Mouse (Mus musculus) liver, postnatal 0 days (tissue): ENCODE results near the gene Edn2. TPM values are rescaled to one million over a fixed set of nuclear protein-coding genes. Genes with fewer than 3 reads are reported as not detected.

ENCODE experiments used
- ATAC-seq: fragments of 200-750 bp; cut with Nextera tagmentation; 2 replicates; pipeline ENCODE4 v1.8.0; 2017; ENCODE audit warnings: mild to moderate bottlenecking, moderate library complexity
- DNase-seq: peaks from one replicate; pipeline ENCODE4 v3.0.0-alpha.2; 2016
- H3K27ac ChIP-seq: fragments of 300-500 bp; sonication (generic); 2 replicates; pipeline ENCODE4 v1.5.1; 2014; ENCODE audit warnings: antibody characterized with exemption, moderate library complexity, mild to moderate bottlenecking, low read depth
- H3K27me3 ChIP-seq: fragments of 300-500 bp; sonication (generic); 2 replicates; pipeline ENCODE4 v1.6.1; 2014; ENCODE audit warnings: low read length, control low read depth, mixed read lengths; ENCODE audit not compliant: insufficient read depth
- H3K36me3 ChIP-seq: fragments of 300-500 bp; sonication (generic); replicated peaks from 2 replicates; pipeline ENCODE4 v1.6.1; 2014; ENCODE audit warnings: mild to moderate bottlenecking, control low read depth, low read length, moderate library complexity, mixed read lengths; ENCODE audit not compliant: insufficient read depth
- H3K4me1 ChIP-seq: fragments of 300-500 bp; sonication (generic); 2 replicates; pipeline ENCODE4 v1.6.1; 2014; ENCODE audit warnings: antibody characterized with exemption, mild to moderate bottlenecking, control low read depth; ENCODE audit not compliant: insufficient read depth
- H3K4me2 ChIP-seq: fragments of 300-500 bp; sonication (generic); 2 replicates; pipeline ENCODE4 v1.6.1; 2014; ENCODE audit warnings: low read depth, mild to moderate bottlenecking, low read length, moderate library complexity, mixed read lengths
- H3K4me3 ChIP-seq: fragments of 300-500 bp; sonication (generic); 2 replicates; pipeline ENCODE4 v1.5.1; 2014; ENCODE audit warnings: low read depth, low read length
- H3K9ac ChIP-seq: fragments of 300-500 bp; sonication (generic); replicated peaks from 2 replicates; pipeline ENCODE4 v1.6.1; 2014; ENCODE audit warnings: mild to moderate bottlenecking, moderate library complexity
- H3K9me3 ChIP-seq: fragments of 300-500 bp; sonication (generic); 2 replicates; pipeline ENCODE4 v1.6.1; 2016; ENCODE audit warnings: mild to moderate bottlenecking, control low read depth, low read length, mixed read lengths
- CTCF ChIP-seq: sonication (generic); IDR thresholded peaks from 2 replicates; pipeline ENCODE4 v1.5.1; 2016; ENCODE audit warnings: antibody characterized with exemption, low read depth
- EP300 ChIP-seq: IDR thresholded peaks from 2 replicates; pipeline ENCODE4 v1.6.1; 2016; ENCODE audit warnings: antibody characterized with exemption, low read depth, mild to moderate bottlenecking
- WGBS: fragments of 180-500 bp; shearing (Covaris S2); extraction: QIAGEN DNeasy Blood & Tissue Kit; methylation state at CpG from one replicate; pipeline ENCODE4 v1.1.7; 2014; ENCODE audit not compliant: insufficient replicate concordance; 5-methylcytosine and 5-hydroxymethylcytosine counted together
- polyA plus RNA-seq: library from polyadenylated mRNA; unstranded; fragments of >200 nt; fragmentation: Nextera tagmentation; extraction: Ambion mirVana; gene quantifications from 2 replicates; pipeline ENCODE4 v1.2.1, GENCODE M21; 2015

The Edn2 gene
- polyA plus RNA-seq, 1 experiment from 2014 or later = 0.07 TPM

- H3K4me3 ChIP-seq = no peak overlapping the region
- WGBS = 75% methylated on average over 7 of the region's 7 CpGs
- no peak overlapping the region for H3K4me2 ChIP-seq
- no peaks in the 10 kb centered on the region for H3K9me3 ChIP-seq
- no peak for ATAC-seq
- no peaks in the 10 kb centered on the region for H3K36me3 ChIP-seq
- H3K27ac ChIP-seq = no peak overlapping the region
- H3K9ac ChIP-seq = no peak overlapping the region
- no peak for DNase-seq
- TF ChIP-seq EP300 = no peak
- no peak for TF ChIP-seq CTCF
- no peaks in the 10 kb centered on the region for H3K27me3 ChIP-seq
- 0 out of 2 replicates have a peak, but pooled peaks cover 3% of the 10 kb centered on the region for H3K4me1 ChIP-seq
These were observed 39.7 kb downstream of the Edn2 start for GRCm38 (mm10) chr4:120200551-120201266.

GRCm38 (mm10) chr4:120204357-120204942 is 43.4 kb downstream of the Edn2 start:
- no peak overlapping the region for H3K4me2 ChIP-seq
- H3K27me3 ChIP-seq = no peaks in the 10 kb centered on the region
- no peaks in the 10 kb centered on the region for H3K36me3 ChIP-seq
- no peak for TF ChIP-seq CTCF
- H3K27ac ChIP-seq = no peak overlapping the region
- 39% methylated on average over 9 of the region's 9 CpGs for WGBS
- H3K4me3 ChIP-seq = no peak overlapping the region
- H3K4me1 ChIP-seq = 0 out of 2 replicates have a peak, but pooled peaks cover 3% of the 10 kb centered on the region
- ATAC-seq = no peak
- no peaks in the 10 kb centered on the region for H3K9me3 ChIP-seq
- DNase-seq = no peak
- H3K9ac ChIP-seq = no peak overlapping the region

- Histone ChIP-seq H3K27ac (no peak overlapping the region), H3K9ac (no peak overlapping the region), H3K9me3 (no peaks in the 10 kb centered on the region), H3K4me2 (no peak overlapping the region), H3K4me1 (0 out of 2 replicates have a peak, but pooled peaks cover 3% of the 10 kb centered on the region), H3K36me3 (no peaks in the 10 kb centered on the region), H3K4me3 (no peak overlapping the region), H3K27me3 (no peaks in the 10 kb centered on the region)
- TF ChIP-seq EP300 (no peak), CTCF (no peak)
- ATAC-seq = no peak
- DNase-seq = no peak
- WGBS = 73% methylated on average over 6 of the region's 6 CpGs
These were observed 45.5 kb downstream of the Edn2 start for GRCm38 (mm10) chr4:120206471-120206891.

GRCm38 (mm10) chr4:120212080-120212479 is 51.1 kb downstream of the Edn2 start:
- H3K9me3 ChIP-seq = no peaks in the 10 kb centered on the region
- H3K4me1 ChIP-seq = no peaks in the 10 kb centered on the region
- H3K9ac ChIP-seq = no peak overlapping the region
- DNase-seq (no peak), ATAC-seq (no peak)
- H3K36me3 ChIP-seq = no peaks in the 10 kb centered on the region
- no peak overlapping the region for H3K4me2 ChIP-seq
- no peak overlapping the region for H3K27ac ChIP-seq
- no peaks in the 10 kb centered on the region for H3K27me3 ChIP-seq
- WGBS = 60% methylated on average over 6 of the region's 6 CpGs
- TF ChIP-seq EP300 (no peak), CTCF (no peak)
- H3K4me3 ChIP-seq = no peak overlapping the region

- Histone ChIP-seq H3K9ac (no peak overlapping the region), H3K4me1 (no peaks in the 10 kb centered on the region), H3K9me3 (no peaks in the 10 kb centered on the region), H3K4me3 (no peak overlapping the region), H3K4me2 (no peak overlapping the region), H3K27me3 (no peaks in the 10 kb centered on the region), H3K27ac (no peak overlapping the region), H3K36me3 (no peaks in the 10 kb centered on the region)
- 44% methylated on average over 3 of the region's 3 CpGs for WGBS
- TF ChIP-seq EP300 (no peak), CTCF (no peak)
- no peak for DNase-seq
- no peak for ATAC-seq
These were observed 51.8 kb downstream of the Edn2 start for GRCm38 (mm10) chr4:120212812-120213211.

- peak; percentile 46 for DNase-seq
- TF ChIP-seq EP300 (no peak), CTCF (peak; percentile 52)
- no peaks in the 10 kb centered on the region for H3K27me3 ChIP-seq
- no peak overlapping the region for H3K27ac ChIP-seq
- H3K4me3 ChIP-seq = no peak overlapping the region
- H3K36me3 ChIP-seq = no peaks in the 10 kb centered on the region
- H3K9ac ChIP-seq = no peak overlapping the region
- H3K4me1 ChIP-seq = no peaks in the 10 kb centered on the region
- ATAC-seq = no peak
- no peak overlapping the region for H3K4me2 ChIP-seq
- no peaks in the 10 kb centered on the region for H3K9me3 ChIP-seq
- WGBS = 34% methylated on average over 10 of the region's 10 CpGs
These were observed 55.0 kb downstream of the Edn2 start for GRCm38 (mm10) chr4:120215915-120216591.
